Mouse (Mus musculus) c-Kit-positive CD71-positive TER-119-negative erythroid progenitor cells, embryonic 14.5 days (primary cell): ENCODE data around the gene Tex33.
A peak's percentile ranks its signal among the peaks of the same experiment; 100 is the strongest.

Experiments
- DNase-seq: peaks from one replicate; pipeline ENCODE4 v3.0.0-alpha.2; 2013; ENCODE audit warnings: low read depth

The Tex33 gene

DNA sequence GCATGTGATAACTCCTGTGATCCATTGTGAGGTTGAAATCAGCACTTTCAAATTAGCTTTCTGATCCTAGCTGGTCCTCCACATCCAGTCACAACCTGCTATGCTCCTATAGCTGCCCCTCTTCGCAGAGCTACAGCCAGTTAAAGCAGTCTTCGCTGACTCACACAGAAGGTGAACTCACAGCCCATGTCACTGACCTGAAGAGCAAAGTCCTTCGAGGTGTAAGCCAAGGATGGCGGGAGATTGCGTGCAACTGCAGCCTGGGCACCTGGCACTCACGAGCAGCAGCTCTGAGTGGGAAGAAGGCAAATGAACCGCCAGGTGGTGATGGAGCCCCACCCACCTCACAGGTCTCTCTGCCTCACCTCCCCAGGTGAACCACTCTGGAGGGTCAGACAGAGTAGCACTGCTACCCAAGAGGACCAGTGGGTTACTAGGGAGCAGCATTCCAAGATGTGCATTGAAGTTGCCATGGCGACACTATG is at the start of gene Tex33:
TSS of gene Tex33 (minus strand) at position 435 of the 485 bp plus-strand sequence.
- no peak for DNase-seq

DNA sequence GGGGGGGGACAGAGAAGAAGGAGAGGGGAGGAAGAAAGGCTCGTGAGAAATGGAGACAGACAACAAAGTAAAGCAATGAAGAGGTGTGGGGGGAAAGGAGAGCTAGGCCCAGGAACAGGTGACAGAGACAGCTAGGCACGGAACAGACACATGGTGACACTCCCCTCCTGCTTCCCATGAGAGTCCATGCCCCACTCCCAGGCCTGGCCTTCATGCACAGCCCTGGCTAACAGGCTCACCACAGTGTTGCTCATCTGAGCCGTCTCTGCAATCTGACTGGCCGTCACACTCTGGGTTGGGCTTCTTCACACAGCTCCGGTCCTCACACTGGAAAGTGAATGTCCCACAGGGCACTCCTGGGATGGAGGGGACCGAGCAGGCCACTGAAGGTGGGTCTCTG is 48.1 kb upstream of the Tex33 start:
- DNase-seq = no peak

DNA sequence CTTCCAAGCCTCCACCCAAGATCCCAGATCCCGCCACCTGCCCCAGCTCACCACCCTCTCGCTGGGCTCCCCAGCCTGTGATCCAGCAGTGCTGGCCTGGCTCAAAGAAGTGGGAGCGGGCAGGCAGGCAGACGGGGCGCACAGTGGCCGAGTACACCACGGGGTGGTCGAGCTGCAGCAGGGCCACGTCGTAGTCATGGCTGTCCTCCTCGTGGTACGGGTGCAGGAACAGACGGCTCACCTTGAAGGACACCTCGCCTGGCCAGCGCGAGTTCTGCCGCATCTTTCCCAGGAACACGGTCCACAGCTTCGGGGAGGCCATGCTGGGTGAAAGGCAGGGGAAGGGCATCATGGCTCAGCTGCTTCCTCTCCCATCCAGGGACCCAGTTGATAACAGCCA is 46.5 kb upstream of the Tex33 start:
- DNase-seq = no peak

DNA sequence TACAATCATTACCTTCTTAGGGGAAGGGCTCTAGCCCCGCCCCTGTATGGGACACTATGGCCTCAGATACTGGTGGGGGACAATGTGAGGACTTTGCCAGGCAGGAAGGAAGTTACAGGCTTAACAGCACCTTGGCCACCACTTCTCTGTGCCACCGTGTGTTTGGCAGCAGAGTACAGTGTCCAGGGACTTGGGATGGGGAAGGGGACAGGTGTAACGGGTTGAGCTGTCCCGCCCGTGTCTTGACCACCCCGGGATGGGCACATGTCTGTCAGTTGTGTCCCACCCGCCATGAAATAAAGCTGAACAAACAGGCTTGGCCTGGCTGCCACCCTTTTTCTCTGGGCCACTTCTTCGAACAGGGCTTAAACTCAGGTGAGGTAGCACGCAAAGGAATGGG is 43.3 kb upstream of the Tex33 start:
- DNase-seq = no peak

DNA sequence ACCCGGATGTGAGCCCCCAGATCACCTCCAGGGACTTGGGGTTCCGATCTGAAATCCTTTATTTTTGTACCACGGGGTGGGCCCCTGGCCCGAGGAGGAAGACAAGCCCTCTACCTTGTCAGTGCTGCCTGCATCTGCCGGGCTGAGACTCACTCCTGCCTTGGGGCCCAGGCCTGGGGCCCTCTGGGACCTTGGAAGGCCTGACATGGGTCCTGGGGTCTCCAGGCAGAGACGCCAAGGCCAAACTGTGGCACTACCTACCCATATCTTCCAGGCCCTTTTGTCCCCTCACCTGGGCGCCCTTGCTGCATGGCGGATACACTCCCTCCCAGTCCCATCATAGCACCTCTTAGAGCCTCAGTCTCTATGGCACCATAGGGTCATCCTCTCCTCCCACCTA is 42.8 kb upstream of the Tex33 start:
- no peak for DNase-seq

DNA sequence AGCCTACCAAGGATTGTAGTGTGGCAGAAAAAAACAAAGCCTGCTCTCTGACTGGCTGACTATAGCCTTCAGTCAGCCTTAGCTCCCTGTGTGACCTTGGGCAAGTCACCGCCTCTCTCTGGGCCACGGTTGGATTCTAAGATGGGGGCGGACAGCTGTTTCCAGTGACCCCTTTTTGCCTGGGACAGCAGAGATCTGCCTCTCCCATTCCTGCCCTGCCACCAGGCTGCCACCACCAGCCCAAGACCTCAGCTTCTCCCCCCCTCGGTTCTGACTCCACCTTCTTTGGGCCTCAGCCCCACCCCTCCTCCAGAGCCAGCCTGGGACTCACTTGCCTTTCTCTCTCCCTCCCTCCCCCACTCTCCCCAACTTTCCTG is 42.3 kb upstream of the Tex33 start:
- no peak for DNase-seq

DNA sequence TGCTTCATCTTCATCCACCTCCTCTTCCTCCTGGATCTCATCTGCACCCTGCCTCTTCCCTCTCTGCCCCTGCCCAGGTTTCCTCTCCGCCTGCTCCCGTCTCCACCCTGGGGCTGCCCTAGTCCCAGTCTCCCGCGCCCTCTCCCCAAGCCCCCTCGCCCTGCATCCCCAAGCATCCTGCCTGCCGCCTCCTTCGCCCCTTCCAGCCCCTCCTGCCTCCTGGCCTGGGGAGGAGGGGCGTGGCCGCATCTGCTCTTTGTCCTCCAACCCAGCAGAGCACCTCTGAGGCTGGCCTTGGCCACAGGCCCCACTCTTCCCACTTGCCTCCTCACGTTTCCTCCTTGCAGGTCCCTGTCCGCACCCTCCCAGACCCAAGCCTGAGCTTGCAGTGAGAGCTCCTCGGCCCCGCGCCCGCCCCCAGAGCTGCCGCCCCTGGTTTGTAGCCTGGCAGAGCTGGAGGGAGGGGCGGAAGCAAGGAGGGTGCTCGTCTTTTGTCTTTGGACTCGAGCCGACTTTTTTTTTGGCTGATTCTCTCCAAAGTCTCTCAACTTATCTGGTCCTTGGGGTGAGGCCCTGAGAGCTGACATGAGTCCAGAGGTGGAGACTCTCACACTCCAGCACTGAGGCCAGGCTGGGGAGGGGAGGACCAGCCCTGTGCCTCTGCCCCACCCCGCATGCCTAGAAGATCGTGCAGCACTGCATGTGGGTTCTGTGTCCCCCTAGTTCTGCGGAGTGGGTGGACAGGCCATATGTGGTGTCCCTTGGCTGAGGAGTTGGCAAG is 41.7 kb upstream of the Tex33 start:
- DNase-seq = no peak

DNA sequence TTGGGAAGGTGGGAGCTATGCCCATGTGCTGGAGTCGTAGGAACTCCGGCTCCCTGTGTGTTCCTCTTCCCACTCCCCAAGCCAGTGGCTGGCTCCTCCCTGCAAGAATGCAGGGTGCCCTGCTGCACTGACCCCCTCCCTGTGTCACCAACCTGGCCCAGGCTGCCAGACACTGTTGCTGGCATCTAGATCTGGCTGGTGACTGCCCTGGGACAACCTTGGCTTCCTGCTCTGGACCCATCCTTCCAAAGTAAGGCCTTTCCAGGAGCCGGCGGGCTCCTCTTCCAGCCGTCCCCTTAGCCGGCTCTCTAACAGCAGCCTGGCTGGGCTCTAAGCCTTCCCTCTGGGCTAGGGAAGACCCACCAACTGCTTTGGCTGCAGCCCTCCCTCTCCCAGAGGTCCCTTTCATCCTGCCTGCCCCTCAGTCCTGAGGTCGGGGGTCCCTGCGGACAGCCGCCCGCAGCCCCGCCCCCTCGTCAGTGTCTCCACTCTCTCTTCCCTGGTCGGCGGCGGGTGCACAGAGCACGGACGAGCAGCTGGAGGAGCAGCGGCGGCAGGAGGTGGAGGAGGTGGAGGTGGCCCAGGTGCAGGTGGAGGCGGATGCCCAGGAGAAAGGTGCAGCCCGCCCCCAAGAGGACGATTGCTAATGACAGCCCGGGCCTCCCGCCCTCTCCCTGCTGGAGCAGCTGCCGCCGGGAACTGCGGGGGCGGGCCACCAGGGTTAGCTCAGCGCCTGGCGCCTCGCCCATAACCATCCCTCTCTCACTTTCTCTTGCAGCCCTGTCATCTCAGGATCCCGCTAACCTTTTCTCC is 40.9 kb upstream of the Tex33 start:
- DNase-seq = no peak

DNA sequence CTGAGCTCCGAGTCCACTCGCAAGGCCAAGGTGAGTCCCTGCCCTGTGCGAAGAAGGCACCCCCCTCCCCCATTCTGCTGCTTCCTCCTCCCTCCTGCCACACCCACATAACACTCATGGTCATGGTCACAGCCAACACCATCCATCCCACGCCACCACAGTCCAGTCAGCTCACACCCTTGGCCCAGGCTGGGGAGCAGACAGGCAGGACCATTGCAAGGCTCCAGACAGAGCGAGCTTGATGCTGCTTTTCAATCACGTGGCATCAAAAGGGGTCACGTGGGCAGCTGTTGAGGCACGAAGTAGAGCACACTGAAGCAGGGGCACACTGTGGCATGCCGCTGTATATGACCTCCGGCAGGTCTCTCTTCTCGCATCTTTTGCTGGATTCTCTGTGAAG is 40.0 kb upstream of the Tex33 start:
- no peak for DNase-seq

DNA sequence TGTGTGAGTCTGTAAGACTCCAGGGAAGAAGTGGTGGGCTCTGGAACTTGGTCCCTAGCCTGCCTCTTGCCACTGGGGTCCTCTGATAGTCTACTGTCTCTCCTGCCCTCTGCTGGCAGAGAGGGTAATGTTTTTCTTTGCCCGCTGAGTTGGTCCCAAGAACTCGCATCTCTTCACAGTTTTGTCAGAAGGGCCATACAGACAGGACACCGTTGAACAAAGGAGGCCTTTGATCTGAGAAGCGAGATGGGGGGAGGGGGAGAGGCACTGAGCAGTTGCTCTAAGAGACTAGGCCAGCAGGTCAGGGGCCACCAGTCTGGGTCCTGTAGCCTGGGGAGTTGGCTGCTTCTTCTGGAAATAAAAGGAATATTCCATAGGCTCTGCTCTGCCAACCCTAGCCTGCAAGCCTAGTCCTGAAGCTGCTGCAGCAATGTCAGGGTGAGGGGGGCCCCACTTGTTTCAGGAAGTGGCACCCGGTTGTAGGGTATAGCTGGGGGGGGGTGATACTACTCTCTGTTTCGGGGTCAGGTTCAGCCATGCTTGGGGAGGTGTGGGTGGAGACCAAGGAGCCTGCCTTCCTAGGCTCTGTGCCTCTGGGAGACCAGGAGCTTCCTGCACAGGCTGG is 39.3 kb upstream of the Tex33 start:
- no peak for DNase-seq

DNA sequence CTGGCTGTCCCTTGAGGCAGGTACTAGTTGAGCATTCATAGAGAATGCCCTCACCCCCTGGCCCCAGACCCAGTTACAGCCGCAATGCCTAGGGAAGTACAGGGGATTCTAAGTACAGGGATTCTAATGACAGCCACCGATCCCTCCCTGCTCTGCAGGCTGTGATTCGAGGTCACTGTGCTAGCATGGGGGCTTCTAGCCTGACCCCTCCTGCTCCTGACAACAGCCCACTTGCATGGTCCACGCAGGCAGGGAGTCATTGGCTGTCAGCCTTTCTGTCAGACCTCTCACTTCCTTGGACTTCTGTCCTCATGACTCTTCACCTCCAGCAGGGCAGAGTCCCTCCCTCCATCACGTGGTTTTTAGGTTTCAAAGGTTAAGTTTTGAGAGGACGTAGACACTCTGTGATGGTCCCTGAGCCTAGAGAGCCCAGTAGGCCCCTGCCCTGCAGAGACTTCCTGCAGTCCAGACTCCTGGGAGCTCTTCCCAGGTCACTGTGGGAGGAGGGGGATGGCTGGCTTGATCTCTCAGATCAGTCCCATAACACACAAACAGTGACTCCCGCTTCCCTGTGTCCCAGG is 35.9 kb upstream of the Tex33 start:
- no peak for DNase-seq

DNA sequence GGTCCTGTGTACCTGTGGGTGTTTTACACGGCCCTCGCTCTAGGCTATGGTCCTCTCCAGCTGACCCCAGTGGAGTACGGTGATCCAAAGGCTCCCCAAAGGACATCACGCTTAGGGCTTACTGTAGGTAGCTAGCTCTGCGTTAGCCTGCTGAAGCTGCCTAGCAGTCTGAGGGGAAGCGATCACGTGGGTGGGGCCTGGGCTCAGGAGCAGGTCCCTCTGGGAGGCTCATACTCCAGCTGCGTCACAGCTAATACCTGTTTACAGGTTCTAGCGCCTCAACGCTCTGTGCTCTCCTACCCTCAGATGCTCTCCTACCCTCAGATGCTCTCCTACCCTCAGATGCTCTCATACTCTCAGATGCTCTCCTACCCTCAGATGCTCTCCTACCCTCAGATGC is 35.2 kb upstream of the Tex33 start:
- DNase-seq = no peak

DNA sequence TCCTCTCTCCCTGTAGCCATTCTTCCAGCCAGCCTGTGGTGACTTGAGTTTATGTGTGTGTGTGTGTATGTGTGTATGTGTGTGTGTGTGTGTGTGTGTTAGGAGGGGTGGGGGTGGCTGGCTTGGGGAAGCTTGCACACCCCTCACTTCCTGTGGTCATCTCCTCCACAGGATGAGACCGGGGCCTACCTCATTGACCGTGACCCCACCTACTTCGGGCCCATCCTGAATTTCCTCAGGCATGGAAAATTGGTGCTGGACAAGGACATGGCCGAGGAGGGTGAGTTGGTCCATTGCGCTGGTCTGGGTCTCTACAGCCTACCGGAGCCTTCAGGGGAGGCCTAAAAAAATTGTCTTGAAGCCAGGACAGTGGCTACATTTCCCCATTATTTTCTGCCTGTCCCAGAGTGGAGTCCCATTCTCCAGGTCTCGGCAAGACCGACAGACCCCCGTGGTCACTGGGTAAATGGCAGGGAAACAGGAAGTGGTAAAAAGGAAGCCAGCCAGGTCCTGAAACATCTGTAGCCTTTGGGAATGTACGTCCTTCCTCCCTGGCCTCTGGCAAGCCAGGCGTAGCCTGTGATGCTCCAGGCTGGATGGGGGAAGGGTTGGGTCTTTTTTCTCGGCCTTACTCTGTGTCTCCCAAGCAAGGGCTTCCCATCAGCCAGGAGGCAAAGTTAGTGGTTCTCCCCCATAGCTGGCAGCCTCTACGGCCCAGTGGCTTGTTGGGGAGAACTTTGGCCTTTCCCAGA is 34.3 kb upstream of the Tex33 start:
- no peak for DNase-seq

DNA sequence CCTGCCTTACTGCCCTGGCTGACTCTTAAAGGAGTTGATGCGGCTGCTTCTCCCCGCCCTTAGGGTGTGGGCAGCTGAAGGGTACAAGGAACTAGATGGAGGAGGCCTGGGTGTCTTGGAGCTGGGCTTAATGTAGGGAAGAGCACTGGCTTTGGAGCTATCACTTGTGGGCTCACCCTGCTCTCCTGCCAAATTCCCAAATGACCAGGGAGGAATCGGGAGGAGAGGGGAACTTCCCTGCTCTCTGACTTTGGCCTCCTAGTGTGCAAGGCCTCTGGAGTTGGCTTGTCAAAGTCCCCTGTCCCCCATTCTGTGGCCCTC is 33.4 kb upstream of the Tex33 start:
- DNase-seq = no peak

DNA sequence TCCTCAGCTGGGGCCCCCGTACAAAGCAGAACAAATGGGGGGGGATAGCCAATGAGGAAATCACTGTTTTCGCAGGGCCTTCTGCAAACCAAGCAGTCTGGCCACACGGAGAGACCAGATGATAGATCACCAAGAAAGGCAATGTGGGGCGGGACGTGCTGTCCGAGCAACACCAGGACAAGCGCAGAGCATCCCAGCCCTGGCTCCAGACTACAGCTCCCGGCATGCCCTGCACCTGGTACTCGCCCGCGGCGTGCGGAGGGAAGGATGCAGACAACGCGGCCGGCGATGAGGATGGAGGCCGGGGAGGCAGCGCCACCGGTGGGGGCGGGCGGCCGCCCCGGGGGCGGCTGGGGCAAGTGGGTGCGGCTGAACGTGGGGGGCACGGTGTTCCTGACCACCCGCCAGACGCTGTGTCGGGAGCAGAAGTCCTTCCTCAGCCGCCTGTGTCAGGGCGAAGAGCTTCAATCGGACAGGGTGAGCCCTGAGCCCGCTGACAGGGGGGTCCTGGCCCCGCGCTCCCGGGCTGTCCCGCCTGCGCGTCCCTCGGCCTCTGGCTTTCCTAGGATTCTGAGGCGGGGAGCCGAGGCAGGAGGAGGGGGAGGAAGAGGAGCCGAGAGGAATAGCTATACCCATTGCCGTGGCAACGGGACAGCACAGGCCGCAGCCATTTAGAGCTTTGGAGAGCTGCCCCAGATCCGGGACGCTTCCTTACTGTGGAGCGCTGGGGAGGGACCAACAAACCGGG is 32.9 kb upstream of the Tex33 start, which contains the start of gene Kctd17:
TSS of gene Kctd17 (plus strand) at position 174 of the 748 bp plus-strand sequence.
- DNase-seq = no peak

DNA sequence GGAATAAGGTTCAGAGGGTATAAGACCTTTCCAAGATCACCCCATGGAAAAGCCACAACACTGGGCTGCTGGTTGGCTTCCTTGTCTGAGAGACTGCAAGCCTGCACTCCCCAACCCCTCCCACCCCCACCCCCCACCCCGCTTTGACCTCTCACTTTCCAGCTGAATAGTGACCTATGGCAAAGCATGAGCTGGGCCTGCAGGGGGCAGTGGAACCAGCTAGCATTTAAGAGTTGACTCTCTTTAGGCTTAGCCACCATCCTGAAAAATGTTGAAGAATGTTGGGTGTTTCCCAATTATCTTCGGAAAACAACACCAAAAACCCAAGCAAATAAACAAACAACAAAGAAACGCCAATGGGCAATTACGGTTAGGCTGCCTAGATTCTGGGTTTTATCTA is 29.5 kb upstream of the Tex33 start:
- DNase-seq = no peak

DNA sequence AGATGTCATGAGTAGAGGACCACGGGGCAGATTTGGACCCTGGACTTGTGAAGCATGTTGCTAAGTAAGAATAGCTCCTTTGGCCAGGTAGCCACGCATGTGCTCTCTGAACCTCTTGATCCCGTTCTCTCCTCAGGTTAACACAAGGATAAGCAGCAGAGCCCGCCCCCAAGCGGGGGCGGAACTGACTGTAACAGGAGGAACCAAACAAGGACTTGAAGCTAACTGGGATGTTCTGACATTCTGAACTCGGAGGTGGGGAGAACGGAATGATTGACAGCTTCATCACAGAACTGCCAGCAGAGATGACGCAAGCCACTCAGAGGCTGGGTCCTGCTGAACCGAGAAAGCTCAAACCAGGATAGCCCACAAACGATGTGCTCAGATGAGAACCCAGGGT is 28.8 kb upstream of the Tex33 start:
- no peak for DNase-seq

DNA sequence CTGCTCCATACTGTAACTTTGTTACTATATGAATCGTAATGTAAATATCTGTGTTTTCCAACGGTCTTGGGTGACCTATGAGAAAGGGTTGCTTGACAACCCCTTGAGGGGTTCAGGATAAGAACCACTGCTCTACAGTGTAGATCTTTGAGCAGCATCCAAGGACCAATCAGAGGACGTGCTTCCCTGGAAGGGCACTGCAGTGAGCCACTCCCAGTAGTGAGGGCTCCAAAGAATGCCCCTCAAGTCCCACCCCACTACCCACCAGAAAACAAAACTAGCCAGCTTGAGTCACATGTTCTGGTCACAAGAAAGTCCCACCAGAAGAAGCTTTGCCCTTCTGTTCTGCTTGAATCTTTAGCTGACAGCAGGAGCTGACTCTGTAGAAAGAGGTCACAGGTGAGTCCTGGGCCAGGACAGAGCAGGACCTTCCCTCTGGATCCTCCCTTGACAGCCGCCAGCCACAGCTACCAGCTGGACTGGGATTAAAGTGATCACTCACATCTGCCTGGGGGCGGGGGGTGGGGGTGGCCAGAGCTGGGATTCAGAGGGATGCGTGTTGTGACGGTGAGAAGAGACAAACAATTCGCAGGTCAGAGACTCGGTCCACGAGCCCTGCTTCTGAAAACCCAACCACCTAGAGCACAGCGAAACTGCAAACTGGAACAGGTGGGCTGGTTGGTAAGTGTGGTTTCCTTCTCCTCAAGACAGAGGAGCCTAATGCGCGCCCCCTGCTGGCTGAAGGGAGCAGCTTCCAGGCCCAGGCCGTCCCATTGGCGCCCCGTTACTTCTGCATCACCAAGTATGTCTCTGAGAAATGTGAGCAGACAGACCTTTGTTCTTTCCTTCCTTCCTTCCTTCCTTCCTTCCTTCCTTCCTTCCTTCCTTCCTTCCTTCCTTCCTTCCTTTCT is 26.6 kb upstream of the Tex33 start:
- DNase-seq = peak; percentile 81

DNA sequence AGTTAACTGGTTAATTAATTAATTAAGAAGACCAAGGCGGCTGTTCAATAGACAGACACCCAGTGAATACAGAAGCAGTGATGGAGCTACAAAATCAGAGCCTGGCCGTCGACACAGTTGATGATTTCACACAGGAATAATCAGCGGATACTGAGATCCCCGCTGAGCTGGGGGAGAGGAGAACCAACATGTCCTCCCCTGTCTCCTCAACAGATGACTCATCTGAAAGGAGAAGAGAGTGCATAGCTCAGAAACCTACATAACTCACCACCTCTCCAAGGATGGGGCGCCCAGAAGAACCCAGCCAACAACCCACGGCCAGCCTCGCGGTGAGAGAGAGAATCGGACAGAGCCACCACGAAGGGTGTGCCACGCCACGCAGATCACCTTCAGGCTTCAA is 24.7 kb upstream of the Tex33 start:
- no peak for DNase-seq

DNA sequence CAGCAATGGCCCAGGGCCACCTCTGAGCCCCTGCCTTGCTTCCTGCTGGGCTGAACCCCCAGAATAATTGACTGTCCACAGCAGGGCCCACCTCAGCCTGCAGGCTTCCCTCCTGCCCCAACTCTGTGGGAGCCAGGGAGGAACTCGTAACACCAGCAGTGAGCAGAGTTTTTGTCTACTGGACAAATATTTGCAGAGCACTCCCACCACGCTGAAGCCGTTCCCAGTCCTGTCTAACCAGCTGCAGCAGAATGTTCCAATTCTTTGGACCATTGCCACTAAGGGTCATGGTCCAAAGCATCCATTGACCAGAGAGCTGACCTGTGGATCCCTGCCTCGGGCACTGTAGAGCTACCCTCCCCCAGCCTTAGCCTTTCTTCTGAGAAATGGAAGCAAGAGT is 21.2 kb upstream of the Tex33 start:
- no peak for DNase-seq
